ENCODE assay signal across 30 mouse cellular contexts in the genomic region with DNA sequence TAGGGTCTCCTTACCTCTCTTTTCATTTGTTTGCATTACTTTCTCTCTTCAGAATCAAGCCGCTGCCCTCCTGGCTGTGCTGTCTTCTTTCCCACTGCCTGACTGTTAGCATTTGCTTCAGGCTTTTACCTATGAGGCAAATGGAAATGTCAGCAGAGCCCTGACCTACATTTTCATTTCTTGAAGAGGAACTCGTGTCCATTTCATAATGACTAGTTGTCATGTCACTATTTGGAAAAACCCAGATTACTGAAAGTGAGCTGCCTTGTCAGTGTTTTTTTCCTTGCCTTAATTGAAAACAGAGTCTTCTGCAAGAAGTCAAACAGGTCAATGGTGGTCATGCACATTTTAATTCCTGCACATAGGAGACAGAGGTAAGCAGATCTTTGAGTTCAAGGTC. TPM values are rescaled to one million over a fixed set of nuclear protein-coding genes. Genes with fewer than 3 reads are reported as not detected.
A peak's percentile ranks its signal among the peaks of the same experiment; 100 is the strongest.
DNase-seq lines count a peak whose midpoint lies in the region; ATAC-seq lines count a peak whose summit lies in the region.
"Had no signal": no experiment of that assay in that cellular context is flagged by ENCODE, and none has a peak within 500 bp of the region (broad histone marks: within the 10 kb centered on the region; RNA-seq: fewer than 3 reads in every experiment).

A gene (minus strand): TSS at position 101 of the 400 bp plus-strand sequence.

- DNase-seq in adrenal gland, adult (ENCODE audit: inconsistent age in 2 of 2, low spot score in 1 of 2): peak; percentile 43 to 83
- DNase-seq in adrenal gland, postnatal 25 days: no peak
- peak; percentile 35 for DNase-seq in adrenal gland, adult 2 months
- peak; percentile 7 for DNase-seq in adrenal gland, postnatal 14 days
- no peak for DNase-seq in thymus, postnatal 25 days
- DNase-seq in embryo, embryonic 9.5 days (ENCODE audit: extremely low spot score): no peak
- DNase-seq: cerebellum, adult 18-20 months; cerebellum, adult 9-11 months; cerebellum, postnatal 25 days; gastrocnemius, postnatal 25 days; heart, adult 2 months; kidney, adult 18-20 months had no signal

- ATAC-seq in inflammation-experienced regulatory T-cells, adult 6 months: peak; percentile 25
- ATAC-seq: activated CD4-positive, CD25-positive, alpha-beta regulatory T cell, adult 4 months; forebrain, embryonic 15.5 days; intestine, embryonic 16.5 days had no signal

RNA-seq across cellular contexts. Expression of the gene that starts here (rescaled TPM):
- total RNA-seq in adrenal gland, postnatal 25 days (2021): 2.3 and 2.8 TPM in 2 replicates
- 10 to 100 TPM in 1 of 2 experiments, 1 to 10 TPM in 1; 7.3 to 12.3 TPM for total RNA-seq in adrenal gland, adult 2 months (2021)
- polyA plus RNA-seq in adrenal gland, adult 2 months (2012; rRNA removed): 0.03 and 0.08 TPM in 2 replicates
- total RNA-seq in adrenal gland, postnatal 14 days (2021): 2.0 and 4.7 TPM in 2 replicates
- polyA plus RNA-seq in inflammation-experienced regulatory T-cells, adult 6 months (2017; shearing (Covaris generic)): 1 to 10 TPM in 1 of 3 experiments, under 1 TPM in 2; 0.30 to 1.3 (median 0.44) TPM
- total RNA-seq: common myeloid progenitor, adult 5-6 weeks; gastrocnemius, adult 8-10 months; gastrocnemius, postnatal 25 days; heart, adult 2 months; heart, postnatal 25 days; hematopoietic stem cell, adult 5-6 weeks had no signal
- polyA plus RNA-seq: embryonic facial prominence, embryonic 10.5 days; embryonic facial prominence, embryonic 13.5 days; erythroblast, embryonic 14.5 days; forebrain, embryonic 12.5 days; forebrain, embryonic 15.5 days; gonadal fat pad, adult 2 months; heart, adult 2 months; heart, embryonic 11.5 days; heart, embryonic 14.5 days; heart, postnatal 0 days; hindbrain, embryonic 12.5 days; hindbrain, embryonic 15.5 days had no signal

Comparison
In these comparisons a context has a peak if more than half of its experiments do, and no peak if none do; other contexts are left out.
1. DNase-seq: peak in adrenal gland, adult (2 of 2), adrenal gland, adult 2 months (single experiment) and adrenal gland, postnatal 14 days (single experiment); none in adrenal gland, postnatal 25 days (single experiment), thymus, postnatal 25 days (single experiment) and embryo, embryonic 9.5 days (single experiment).